Mouse (Mus musculus): Measurements from ENCODE around the gene Mbnl2. TPM values are rescaled to one million over a fixed set of nuclear protein-coding genes. Genes with fewer than 3 reads are reported as not detected.
A peak's percentile ranks its signal among the peaks of the same experiment; 100 is the strongest.

Gene Mbnl2
- polyA plus RNA-seq, 1 experiment: 163 TPM

DNA sequence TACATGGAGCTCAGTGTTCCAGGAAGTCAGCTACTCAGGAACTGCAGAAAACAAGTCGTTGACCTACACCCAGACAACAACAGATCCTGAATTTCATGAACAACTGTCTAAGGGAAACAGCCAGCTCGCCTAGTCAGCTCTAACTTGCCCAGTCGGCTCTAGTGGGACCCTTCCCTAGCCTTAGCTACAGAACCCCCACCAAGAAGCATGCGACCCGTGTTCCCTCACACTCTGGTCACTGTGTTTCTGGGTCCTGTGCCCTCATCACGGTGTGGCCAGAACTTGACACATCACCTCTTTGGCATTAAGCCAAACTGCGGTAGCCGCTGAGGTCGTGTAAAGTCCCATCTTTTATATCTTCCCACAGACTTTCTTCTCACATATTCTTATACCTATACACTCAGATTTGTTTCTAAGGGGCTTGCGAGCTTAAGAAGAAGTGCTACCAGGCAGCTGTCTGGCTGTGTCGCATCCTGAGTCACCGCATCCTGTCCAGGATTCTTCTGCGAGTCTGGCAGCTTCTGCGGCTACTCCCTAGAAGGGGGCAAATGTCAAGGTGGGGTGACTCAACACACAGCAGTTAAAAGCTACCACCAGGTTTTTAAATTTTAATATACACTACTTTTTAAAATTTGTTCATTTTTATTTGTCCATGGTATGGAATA lies 193.8 kb downstream of the Mbnl2 start:
- no peak overlapping the region for H3K4me3 ChIP-seq (replicated peaks; ENCODE audit: insufficient read depth, low read depth, low read length)
- 81% methylated on average over 14 of the region's 14 CpGs for WGBS

DNA sequence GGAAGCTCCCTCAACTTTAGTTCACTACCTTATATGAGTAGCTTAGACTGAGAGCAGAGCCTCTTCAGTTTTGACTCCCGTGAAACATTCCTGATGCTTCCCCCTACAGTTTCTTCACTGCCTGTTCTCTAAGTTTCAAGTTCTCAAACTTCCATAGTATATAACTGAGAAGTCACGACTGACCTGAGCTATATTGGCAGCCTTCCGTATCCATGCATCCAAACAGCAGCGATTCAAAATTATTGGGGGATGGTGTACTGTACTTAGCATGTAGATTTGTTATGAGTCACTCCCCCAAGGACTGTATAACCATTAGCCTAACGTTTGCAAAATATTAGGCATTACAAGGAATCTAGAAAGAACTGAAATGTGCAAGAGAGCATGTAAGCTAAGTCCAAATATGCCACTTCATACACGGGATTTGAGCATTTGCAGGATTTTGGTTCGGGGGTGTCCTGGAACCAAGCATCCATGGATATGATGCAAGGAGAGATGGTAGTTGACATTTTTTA lies 200.8 kb downstream of the Mbnl2 start:
- DNase-seq: no peak
- H3K27me3 ChIP-seq (ENCODE audit: control insufficient read depth, insufficient read depth, low read length): no peaks in the 10 kb centered on the region
- no peak overlapping the region for H3K4me3 ChIP-seq (replicated peaks; ENCODE audit: insufficient read depth, low read depth, low read length)
- TF ChIP-seq CTCF (IDR thresholded peaks at IDR 0.05; ENCODE audit: borderline replicate concordance, insufficient read depth, low read depth, low read length): no peak
- TF ChIP-seq POLR2A (IDR thresholded peaks at IDR 0.05; ENCODE audit: borderline replicate concordance, insufficient read depth, low read length): no peak
- WGBS: 52% methylated on average over 7 of the region's 7 CpGs
- H3K27ac ChIP-seq (ENCODE audit: insufficient read depth, low read length): no peak overlapping the region
- H3K4me1 ChIP-seq (ENCODE audit: control insufficient read depth, insufficient read depth, low read length): peaks cover 9% of the 10 kb centered on the region; the same call in 1 of the 2 replicates

More for the DNA sequence above, 193.8 kb downstream of the Mbnl2 start:
- peaks cover 11% of the 10 kb centered on the region for H3K4me1 ChIP-seq (ENCODE audit: control insufficient read depth, insufficient read depth, low read length)
- DNase-seq: no peak
- H3K27ac ChIP-seq (ENCODE audit: insufficient read depth, low read length): no peak overlapping the region
- no peaks in the 10 kb centered on the region for H3K27me3 ChIP-seq (ENCODE audit: control insufficient read depth, insufficient read depth, low read length)
- TF ChIP-seq POLR2A (IDR thresholded peaks at IDR 0.05; ENCODE audit: borderline replicate concordance, insufficient read depth, low read length) (no peak), CTCF (IDR thresholded peaks at IDR 0.05; ENCODE audit: borderline replicate concordance, insufficient read depth, low read depth, low read length) (no peak)

GRCm38 (mm10) chr14:120477288-120477981 lies 202.0 kb downstream of the Mbnl2 start:
- WGBS: under 1% methylated on average over 46 of the region's 46 CpGs
- Histone ChIP-seq H3K4me1 (ENCODE audit: control insufficient read depth, insufficient read depth, low read length) (peaks cover 12% of the 10 kb centered on the region; the same call in 1 of the 2 replicates), H3K4me3 (replicated peaks; ENCODE audit: insufficient read depth, low read depth, low read length) (peak overlapping the region; percentile 91), H3K27ac (ENCODE audit: insufficient read depth, low read length) (peak overlapping the region; percentile 99), H3K27me3 (ENCODE audit: control insufficient read depth, insufficient read depth, low read length) (no peaks in the 10 kb centered on the region)
- TF ChIP-seq POLR2A (IDR thresholded peaks at IDR 0.05; ENCODE audit: borderline replicate concordance, insufficient read depth, low read length) (peak; percentile 92), CTCF (IDR thresholded peaks at IDR 0.05; ENCODE audit: borderline replicate concordance, insufficient read depth, low read depth, low read length) (no peak)
- DNase-seq: peak; percentile 99

GRCm38 (mm10) chr14:120477982-120478568 lies 202.6 kb downstream of the Mbnl2 start, which contains the start of gene Rap2a:
TSS of gene Rap2a (plus strand) at chr14:120478444.
- TF ChIP-seq CTCF (IDR thresholded peaks at IDR 0.05; ENCODE audit: borderline replicate concordance, insufficient read depth, low read depth, low read length) (no peak), POLR2A (IDR thresholded peaks at IDR 0.05; ENCODE audit: borderline replicate concordance, insufficient read depth, low read length) (peak; percentile 92)
- WGBS: under 1% methylated on average over 78 of the region's 78 CpGs
- Histone ChIP-seq H3K4me1 (ENCODE audit: control insufficient read depth, insufficient read depth, low read length) (peaks cover 12% of the 10 kb centered on the region; the same call in 1 of the 2 replicates), H3K27me3 (ENCODE audit: control insufficient read depth, insufficient read depth, low read length) (no peaks in the 10 kb centered on the region), H3K4me3 (replicated peaks; ENCODE audit: insufficient read depth, low read depth, low read length) (peak within 1 kb of the TSS; percentile 91), H3K27ac (ENCODE audit: insufficient read depth, low read length) (peak within 1 kb of the TSS; percentile 99)
- DNase-seq: peak; percentile 99

DNA sequence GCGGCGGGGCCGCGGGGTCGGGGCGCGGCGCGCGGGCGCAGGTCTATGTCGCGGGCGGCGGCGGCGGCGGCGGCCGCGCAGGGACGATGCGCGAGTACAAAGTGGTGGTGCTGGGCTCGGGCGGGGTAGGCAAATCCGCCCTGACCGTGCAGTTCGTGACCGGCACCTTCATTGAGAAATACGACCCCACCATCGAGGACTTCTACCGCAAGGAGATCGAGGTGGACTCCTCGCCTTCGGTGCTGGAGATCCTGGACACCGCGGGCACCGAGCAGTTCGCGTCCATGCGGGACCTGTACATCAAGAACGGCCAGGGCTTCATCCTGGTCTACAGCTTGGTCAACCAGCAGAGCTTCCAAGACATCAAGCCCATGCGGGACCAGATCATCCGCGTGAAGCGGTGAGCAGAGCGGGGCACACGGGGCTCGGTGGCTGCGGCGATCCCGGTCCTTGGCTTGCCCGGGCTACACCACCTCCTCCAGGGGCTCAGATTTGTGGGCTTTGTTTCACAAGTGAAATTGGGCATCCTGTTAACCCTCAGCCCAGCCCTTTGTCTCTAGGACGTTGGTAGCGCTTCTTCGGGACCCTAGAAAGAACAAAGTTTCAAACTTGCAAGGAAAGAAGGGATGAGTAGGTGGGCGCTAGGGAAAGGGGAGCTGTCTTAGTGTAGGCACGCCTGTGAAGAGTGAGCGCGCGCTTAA lies 203.3 kb downstream of the Mbnl2 start:
- TF ChIP-seq POLR2A (IDR thresholded peaks at IDR 0.05; ENCODE audit: borderline replicate concordance, insufficient read depth, low read length): no peak
- 1% methylated on average over 62 of the region's 62 CpGs for WGBS
- Histone ChIP-seq H3K27ac (ENCODE audit: insufficient read depth, low read length) (peak overlapping the region; percentile 52; the same call in 1 of the 2 replicates), H3K4me1 (ENCODE audit: control insufficient read depth, insufficient read depth, low read length) (peaks cover 11% of the 10 kb centered on the region), H3K27me3 (ENCODE audit: control insufficient read depth, insufficient read depth, low read length) (no peaks in the 10 kb centered on the region), H3K4me3 (replicated peaks; ENCODE audit: insufficient read depth, low read depth, low read length) (peak overlapping the region; percentile 79)
- DNase-seq: peak; percentile 63 to 73

DNA sequence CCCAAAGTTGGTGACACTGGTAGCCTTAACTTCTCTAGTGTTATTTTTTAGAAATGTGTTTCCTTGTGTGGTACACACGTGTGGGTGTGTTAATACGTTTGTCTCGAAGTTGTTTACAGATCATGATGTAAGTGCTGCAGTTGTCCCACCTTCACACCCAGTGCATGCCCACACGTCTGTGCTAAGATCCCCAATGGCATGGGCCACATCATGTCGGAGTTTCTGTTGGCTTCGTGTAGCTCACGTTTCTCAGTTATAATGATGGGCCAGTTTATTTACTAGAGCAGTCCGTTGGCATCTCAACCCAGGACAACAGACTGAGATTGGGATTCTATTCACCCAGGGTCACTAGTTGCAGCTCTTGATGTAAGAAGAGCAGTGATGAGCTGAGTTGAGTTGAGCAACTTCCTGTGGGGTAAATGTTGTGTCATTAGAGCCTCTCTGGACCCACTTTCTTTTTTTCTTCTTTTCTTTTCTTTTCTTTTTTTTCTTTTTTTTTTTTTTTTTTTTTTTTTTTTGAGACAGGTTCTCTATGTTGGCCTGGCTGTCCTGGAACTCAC lies 205.0 kb downstream of the Mbnl2 start:
- Histone ChIP-seq H3K4me3 (replicated peaks; ENCODE audit: insufficient read depth, low read depth, low read length) (no peak overlapping the region), H3K27me3 (ENCODE audit: control insufficient read depth, insufficient read depth, low read length) (no peaks in the 10 kb centered on the region), H3K4me1 (ENCODE audit: control insufficient read depth, insufficient read depth, low read length) (peaks cover 14% of the 10 kb centered on the region), H3K27ac (ENCODE audit: insufficient read depth, low read length) (no peak overlapping the region)
- DNase-seq: no peak
- WGBS: 71% methylated on average over 8 of the region's 8 CpGs
- TF ChIP-seq CTCF (IDR thresholded peaks at IDR 0.05; ENCODE audit: borderline replicate concordance, insufficient read depth, low read depth, low read length): no peak
- TF ChIP-seq POLR2A (IDR thresholded peaks at IDR 0.05; ENCODE audit: borderline replicate concordance, insufficient read depth, low read length): no peak

DNA sequence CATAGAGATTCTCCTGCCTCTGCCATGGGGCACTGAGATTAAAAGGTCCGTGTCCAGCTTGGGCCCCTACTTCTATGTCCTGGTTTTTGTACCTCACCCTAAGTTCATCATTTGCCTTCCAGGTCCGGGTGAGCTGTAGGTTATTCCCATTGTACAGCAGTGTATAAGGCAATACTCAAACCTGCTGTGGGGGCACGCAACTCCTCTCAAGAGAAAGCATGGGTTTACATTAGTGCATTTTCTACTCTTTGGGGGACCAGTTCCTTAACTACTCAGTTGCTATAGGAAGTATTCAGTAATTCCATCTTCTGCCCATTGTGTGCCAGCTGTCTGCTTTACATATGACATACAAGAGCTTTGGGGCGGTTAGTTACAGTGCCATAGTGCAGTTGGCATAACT lies 205.5 kb downstream of the Mbnl2 start:
- Histone ChIP-seq H3K27me3 (ENCODE audit: control insufficient read depth, insufficient read depth, low read length) (no peaks in the 10 kb centered on the region), H3K4me3 (replicated peaks; ENCODE audit: insufficient read depth, low read depth, low read length) (no peak overlapping the region), H3K4me1 (ENCODE audit: control insufficient read depth, insufficient read depth, low read length) (peaks cover 14% of the 10 kb centered on the region), H3K27ac (ENCODE audit: insufficient read depth, low read length) (no peak overlapping the region)
- 94% methylated on average over 4 of the region's 4 CpGs for WGBS
- no peak for TF ChIP-seq CTCF (IDR thresholded peaks at IDR 0.05; ENCODE audit: borderline replicate concordance, insufficient read depth, low read depth, low read length)
- TF ChIP-seq POLR2A (IDR thresholded peaks at IDR 0.05; ENCODE audit: borderline replicate concordance, insufficient read depth, low read length): no peak
- no peak for DNase-seq

Other genes starting within 250 kb of the Mbnl2 start
- gene Oxgr1, start 233.2 kb upstream of the Mbnl2 start, polyA plus RNA-seq (2012; rRNA removed): 0.05 TPM in 2 replicates
- gene Rap2a, start 202.8 kb downstream of the Mbnl2 start, polyA plus RNA-seq (2012; rRNA removed): 38.1 and 39.3 TPM in 2 replicates